Comparison of ENCODE assay signal across 25 mouse cellular contexts in genomic region chr8:8758283-8758682, GRCm38 (mm10).
"Had no signal": no experiment of that assay in that cellular context is flagged by ENCODE, and none has a peak within 500 bp of the region (broad histone marks: within the 10 kb centered on the region; RNA-seq: fewer than 3 reads in every experiment).

No protein-coding gene starts in this region.

- H3K27me3 ChIP-seq: heart, embryonic 12.5 days; hindbrain, embryonic 12.5 days; intestine, embryonic 15.5 days; limb, embryonic 12.5 days had no signal

- ATAC-seq: hindbrain, embryonic 16.5 days; inflammation-experienced regulatory T-cells, adult 6 months; intestine, embryonic 15.5 days; intestine, postnatal 0 days had no signal

- DNase-seq: gastrocnemius, adult 2 months; gastrocnemius, postnatal 10 days; gastrocnemius, postnatal 25 days; heart, adult 18-20 months; heart, postnatal 10 days; heart, postnatal 4 days; kidney, adult 18-20 months; kidney, adult 8-10 months; kidney, postnatal 10 days; kidney, postnatal 25 days; kidney, postnatal 4 days; liver had no signal

- H3K4me3 ChIP-seq: gastrocnemius, adult 2 months; heart, embryonic 10.5 days; heart, embryonic 12.5 days; hindbrain, embryonic 10.5 days; hindbrain, embryonic 12.5 days; intestine, embryonic 15.5 days; layer of hippocampus, adult 2 months; left cerebral cortex, adult 2 months; limb, embryonic 10.5 days; limb, embryonic 12.5 days had no signal

- H3K27ac ChIP-seq: gastrocnemius, adult 2 months; heart, embryonic 10.5 days; hindbrain, embryonic 10.5 days; hindbrain, embryonic 12.5 days; hindbrain, embryonic 14.5 days; intestine, embryonic 15.5 days; layer of hippocampus, adult 2 months; left cerebral cortex, adult 2 months; limb, embryonic 10.5 days; limb, embryonic 12.5 days had no signal

- H3K36me3 ChIP-seq: heart, embryonic 10.5 days; heart, embryonic 12.5 days; hindbrain, embryonic 10.5 days; hindbrain, embryonic 12.5 days; intestine, embryonic 15.5 days; limb, embryonic 10.5 days; limb, embryonic 12.5 days had no signal

- H3K9ac ChIP-seq: heart, embryonic 12.5 days; hindbrain, embryonic 12.5 days; hindbrain, embryonic 14.5 days; intestine, embryonic 15.5 days; limb, embryonic 12.5 days had no signal

- H3K9me3 ChIP-seq: heart, embryonic 10.5 days; heart, embryonic 12.5 days; hindbrain, embryonic 10.5 days; hindbrain, embryonic 12.5 days; intestine, embryonic 15.5 days; limb, embryonic 10.5 days; limb, embryonic 12.5 days had no signal

- H3K4me2 ChIP-seq: heart, embryonic 12.5 days; hindbrain, embryonic 12.5 days; hindbrain, embryonic 14.5 days; intestine, embryonic 15.5 days; limb, embryonic 12.5 days had no signal

- H3K4me1 ChIP-seq: heart, embryonic 10.5 days; heart, embryonic 12.5 days; hindbrain, embryonic 10.5 days; hindbrain, embryonic 12.5 days; intestine, embryonic 15.5 days; limb, embryonic 10.5 days; limb, embryonic 12.5 days had no signal
